Mouse (Mus musculus): ENCODE results near the gene Ablim1.

DNA sequence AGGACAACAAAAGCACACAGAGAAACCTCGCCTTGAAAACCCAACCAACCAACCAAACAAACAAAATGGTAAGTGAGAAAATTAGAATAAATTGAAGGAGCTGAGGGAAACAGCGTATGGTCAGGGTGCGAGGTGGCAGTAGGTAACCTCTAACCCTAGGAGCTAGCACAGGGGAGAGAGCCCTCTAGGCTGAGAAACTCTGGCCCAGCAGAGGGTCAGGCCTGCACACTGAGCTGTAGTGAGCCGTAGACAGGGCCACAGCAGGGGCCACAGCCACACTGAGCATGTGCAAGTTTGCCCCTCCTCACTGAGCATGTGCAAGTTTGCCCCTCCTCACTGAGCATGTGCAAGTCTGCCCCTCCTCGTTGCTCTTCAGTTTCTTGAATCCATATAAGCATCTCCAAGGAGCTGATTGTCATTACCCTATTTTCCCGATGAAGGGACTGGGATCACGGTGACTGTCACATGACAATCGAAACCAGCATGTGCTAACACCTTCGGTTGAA is 247.6 kb downstream of the Ablim1 start:
- TF ChIP-seq EP300 (optimal IDR thresholded peaks at IDR 0.05), result no peak
- TF ChIP-seq CTCF (IDR thresholded peaks at IDR 0.05; ENCODE audit: low read depth), result no peak

Data from stomach, postnatal 0 days (tissue).